Mouse (Mus musculus) ES-E14 (cell line): ENCODE measurements at regions not wholly inside any gene's neighbourhood (a gene's known extent, or its start where the extent isn't known, plus 50 kb on each side); places are given as distances from the start of the nearest gene placed in this dataset.
"Not testable (repeated sequence)": the region's sequence is repeated elsewhere in the genome, so short reads cannot be mapped to it uniquely, and the experiment has no call there.

Experiments used
- DNase-seq: peaks from one replicate; pipeline ENCODE4 v3.0.0-alpha.2; 2013; ENCODE audit warnings: low read depth, low spot score
- H3K27ac ChIP-seq: 2 replicates; pipeline ENCODE4 v1.5.1; 2012; ENCODE audit warnings: low read depth, mild to moderate bottlenecking, low read length, moderate library complexity, mixed read lengths; ENCODE audit not compliant: poor library complexity, insufficient read depth, severe bottlenecking
- H3K36me3 ChIP-seq: 2 replicates; pipeline ENCODE4 v1.6.1; 2012; ENCODE audit warnings: mild to moderate bottlenecking, low read length, moderate library complexity, mixed read lengths; ENCODE audit not compliant: control insufficient read depth, poor library complexity, insufficient read depth, severe bottlenecking
- H3K4me1 ChIP-seq, 2 experiments: fragments of 150-350 bp in 1 of 2; sonication (generic) in 1 of 2; 2 replicates each; pipeline ENCODE4 v1.6.1; 2012; ENCODE audit warnings: low read length in 2 of 2, mild to moderate bottlenecking in 1 of 2, mixed read lengths in 1 of 2; ENCODE audit not compliant: control insufficient read depth in 2 of 2, insufficient read depth in 2 of 2, poor library complexity in 1 of 2
- H3K4me3 ChIP-seq, 2 experiments: fragments of 150-350 bp in 1 of 2; sonication (generic) in 1 of 2; 2 replicates each; pipeline ENCODE4 v1.5.1; 2012; ENCODE audit warnings: low read length in 2 of 2, low read depth in 1 of 2, mild to moderate bottlenecking in 1 of 2, mixed read lengths in 1 of 2; ENCODE audit not compliant: insufficient read depth in 1 of 2, poor library complexity in 1 of 2, severe bottlenecking in 1 of 2
- H3K9ac ChIP-seq: 2 replicates; pipeline ENCODE4 v1.6.1; 2012; ENCODE audit warnings: low read depth, mild to moderate bottlenecking, low read length, mixed read lengths; ENCODE audit not compliant: poor library complexity, insufficient read depth, severe bottlenecking
- H3K9me3 ChIP-seq: fragments of 150-350 bp; sonication (generic); 2 replicates; pipeline ENCODE4 v1.6.1; 2012; ENCODE audit warnings: low read depth, mild to moderate bottlenecking, low read length; ENCODE audit not compliant: control insufficient read depth, insufficient read depth
- CHD2 ChIP-seq: IDR thresholded peaks from 2 replicates; pipeline ENCODE4 v1.6.1; 2014; ENCODE audit warnings: mild to moderate bottlenecking, low read depth, low read length, inconsistent platforms
- HCFC1 ChIP-seq: IDR thresholded peaks from 2 replicates; pipeline ENCODE4 v1.6.1; 2012; ENCODE audit warnings: low read length, inconsistent platforms, borderline replicate concordance; ENCODE audit not compliant: insufficient read depth
- MAFK ChIP-seq: IDR thresholded peaks from 2 replicates; pipeline ENCODE4 v1.6.1; 2014; ENCODE audit warnings: mild to moderate bottlenecking, low read depth, low read length, inconsistent platforms; ENCODE audit not compliant: insufficient read depth
- ZC3H11A ChIP-seq: IDR thresholded peaks from 2 replicates; pipeline ENCODE4 v1.6.1; 2012; ENCODE audit warnings: low read depth, mild to moderate bottlenecking, inconsistent platforms, low read length, borderline replicate concordance
- ZNF384 ChIP-seq: IDR thresholded peaks from 2 replicates; pipeline ENCODE4 v1.6.1; 2012; ENCODE audit warnings: low read depth, low read length, inconsistent platforms
- in situ Hi-C, 2 experiments: fragments of 600-800 bp; cut with MboI; formaldehyde crosslinking; loops; one replicate each; pipeline ENCODE4 v1.15.1; 2025; ENCODE audit warnings: low sequenced_read_pairs in 2 of 2, inconsistent platforms in 1 of 2; ENCODE audit not compliant: unreplicated experiment in 2 of 2

DNA sequence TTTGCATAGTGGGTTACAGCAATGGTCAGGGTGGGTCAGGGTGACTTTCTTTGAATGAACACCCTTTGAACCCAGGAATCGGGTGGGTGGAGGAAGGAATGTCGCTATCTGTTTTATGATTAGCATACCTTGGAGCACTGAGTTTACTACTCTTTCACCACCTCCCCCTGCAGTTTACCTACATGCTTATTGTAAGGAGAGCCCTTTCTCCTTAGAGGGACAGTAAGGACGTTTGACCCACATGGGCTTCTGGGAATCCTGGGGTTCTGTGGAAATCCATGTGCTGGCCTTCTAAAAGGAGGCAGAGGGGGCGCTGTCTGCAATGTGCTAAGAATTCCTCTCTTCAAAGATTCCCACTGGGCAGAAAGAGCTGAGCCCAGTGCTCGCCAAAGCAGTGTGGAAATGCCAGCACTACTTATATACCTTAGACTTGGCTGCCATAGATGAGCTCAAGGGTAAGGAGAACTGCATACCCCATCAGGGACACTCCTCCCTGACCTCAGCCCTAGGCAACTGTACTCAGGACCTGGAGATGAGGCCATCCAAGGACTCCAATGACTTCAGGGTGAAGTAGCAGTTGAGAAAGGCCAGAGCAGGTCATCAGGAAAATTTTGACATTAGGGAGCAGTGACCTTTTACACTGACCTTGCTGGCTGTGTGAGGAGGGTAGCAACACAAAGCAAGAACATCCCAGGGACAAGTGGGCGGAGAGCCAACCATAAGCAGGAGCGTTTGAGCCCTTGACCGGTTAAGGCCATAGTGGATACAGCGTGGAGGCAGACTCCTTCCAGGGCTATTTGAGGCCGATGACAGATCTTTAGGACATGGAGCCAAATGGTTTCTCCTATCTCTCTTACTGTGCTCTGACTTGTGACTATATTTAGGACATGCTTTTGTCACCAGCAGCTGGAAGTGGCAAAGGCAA lies 133.2 kb downstream of the Tcp10c start:
- H3K4me3 ChIP-seq, result no peak overlapping the region
- in situ Hi-C loops, result no loop called here
- TF ChIP-seq ZC3H11A (no peak), CHD2 (no peak), ZNF384 (no peak), HCFC1 (no peak), MAFK (no peak)
- H3K9me3 ChIP-seq, result no peaks in the 10 kb centered on the region
- DNase-seq, result no peak
- H3K9ac ChIP-seq, result no peak overlapping the region
- no peaks in the 10 kb centered on the region for H3K36me3 ChIP-seq
- H3K4me1 ChIP-seq, result no peaks in the 10 kb centered on the region
- H3K27ac ChIP-seq, result no peak overlapping the region

DNA sequence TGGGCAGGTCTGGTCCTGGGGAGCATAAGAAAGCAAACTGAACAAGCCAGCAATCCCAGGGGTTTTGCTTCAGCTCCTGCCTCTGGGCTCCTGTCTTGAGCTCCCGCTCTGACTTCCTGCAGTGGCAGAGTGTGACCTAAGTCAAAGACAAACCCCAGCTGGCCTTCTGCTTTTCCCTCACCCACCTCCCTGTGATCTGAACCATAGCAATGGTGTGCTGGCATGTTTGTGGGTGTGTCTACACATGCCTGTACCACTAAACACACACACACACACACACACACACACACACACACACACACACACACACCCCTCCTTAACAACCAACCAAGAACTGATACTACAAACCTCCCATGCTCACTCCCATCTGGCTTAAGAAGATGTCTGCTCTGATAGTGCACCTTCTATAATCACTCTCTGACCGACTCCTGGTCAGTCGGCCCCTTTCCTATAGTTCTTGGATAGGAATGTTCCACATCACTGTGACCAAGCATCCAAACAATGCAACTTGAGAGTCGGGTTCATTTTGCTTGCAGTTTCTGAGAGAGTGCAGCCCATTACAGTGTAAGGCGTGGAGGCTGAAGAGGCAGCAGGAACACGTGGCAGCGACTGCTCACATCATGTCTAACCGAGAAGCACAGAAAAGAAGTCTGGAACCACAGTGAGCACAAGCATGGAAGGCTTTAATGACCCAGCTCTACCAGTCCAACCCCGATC lies 134.4 kb downstream of the Tcp10c start:
- TF ChIP-seq MAFK, result no peak
- TF ChIP-seq ZC3H11A, result no peak
- in situ Hi-C loops, result no loop called here
- Histone ChIP-seq H3K9ac (no peak overlapping the region), H3K4me1 (no peaks in the 10 kb centered on the region), H3K4me3 (no peak overlapping the region), H3K27ac (no peak overlapping the region), H3K36me3 (no peaks in the 10 kb centered on the region), H3K9me3 (no peaks in the 10 kb centered on the region)
- DNase-seq, result no peak

DNA sequence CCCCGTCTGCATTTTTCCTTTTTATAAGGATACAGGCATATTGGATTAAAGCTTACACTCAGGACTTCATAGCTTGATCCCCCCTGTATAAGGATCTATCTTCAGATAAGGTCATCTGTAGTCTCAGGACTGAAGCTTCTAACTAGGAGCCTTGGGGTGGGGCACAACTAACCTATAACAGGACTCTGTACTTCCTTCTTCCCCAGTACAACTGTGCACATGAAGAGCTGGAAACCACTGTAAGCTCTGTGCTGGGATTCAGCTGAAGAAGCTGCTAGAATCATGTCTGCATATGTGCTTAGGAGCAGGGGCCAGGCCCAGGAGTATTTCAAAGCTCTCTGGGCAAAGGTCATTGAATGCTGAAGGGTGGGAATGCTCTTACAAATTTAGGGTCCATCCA lies 137.9 kb downstream of the Tcp10c start:
- H3K9ac ChIP-seq, H3K27ac ChIP-seq, DNase-seq, H3K9me3 ChIP-seq, H3K4me1 ChIP-seq, H3K4me3 ChIP-seq, H3K36me3 ChIP-seq, in situ Hi-C loops: not testable (repeated sequence)

- H3K4me1 ChIP-seq, DNase-seq, H3K27ac ChIP-seq, H3K36me3 ChIP-seq, H3K9me3 ChIP-seq, H3K9ac ChIP-seq, H3K4me3 ChIP-seq, in situ Hi-C loops: not testable (repeated sequence)
Observed at GRCm38 (mm10) chr17:13492649-13493277, 138.4 kb downstream of the Tcp10c start.

DNA sequence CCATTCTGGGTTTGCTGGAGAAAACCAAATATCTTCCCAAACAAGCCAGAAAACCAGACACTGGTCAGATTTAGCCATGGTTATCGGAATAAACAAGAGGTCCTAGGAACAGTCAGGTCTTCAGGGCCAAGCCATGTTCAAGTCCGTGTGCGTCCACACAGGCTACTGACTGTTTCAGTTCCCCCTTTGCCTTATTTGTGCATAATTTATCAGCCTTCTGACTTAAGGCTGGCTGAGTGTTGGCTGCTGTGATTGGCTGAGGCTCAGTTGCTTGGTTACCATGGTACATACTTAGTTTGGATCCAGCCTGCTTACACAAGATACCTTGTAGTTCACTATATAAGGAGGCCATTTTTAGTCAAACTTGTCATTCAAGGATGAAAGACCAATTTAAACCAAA lies 139.5 kb downstream of the Tcp10c start:
- H3K36me3 ChIP-seq, H3K27ac ChIP-seq, H3K4me1 ChIP-seq, H3K4me3 ChIP-seq, DNase-seq, H3K9ac ChIP-seq, H3K9me3 ChIP-seq, in situ Hi-C loops: not testable (repeated sequence)

DNA sequence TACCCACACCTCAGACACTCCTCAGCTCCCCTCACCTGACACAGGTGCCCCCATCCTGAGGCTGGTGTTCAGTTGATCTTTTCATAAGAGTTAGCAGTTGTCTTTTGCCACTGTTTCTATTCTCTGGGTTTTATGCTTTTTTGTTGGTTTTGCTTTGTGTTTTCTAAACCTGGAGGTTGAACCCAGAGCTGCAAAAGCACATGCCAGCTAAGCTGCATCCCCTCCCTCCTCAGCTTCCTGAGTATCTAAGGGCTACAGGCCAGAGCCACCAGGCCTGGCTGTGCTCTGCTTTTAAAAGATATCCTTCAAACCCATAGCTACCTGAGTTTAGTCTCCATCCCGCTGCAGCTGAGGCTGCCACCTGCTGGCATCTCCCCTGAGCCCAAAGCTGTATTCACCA lies 140.1 kb downstream of the Tcp10c start:
- H3K9me3 ChIP-seq, DNase-seq, H3K4me3 ChIP-seq, H3K4me1 ChIP-seq, in situ Hi-C loops, H3K27ac ChIP-seq, H3K9ac ChIP-seq, H3K36me3 ChIP-seq: not testable (repeated sequence)

DNA sequence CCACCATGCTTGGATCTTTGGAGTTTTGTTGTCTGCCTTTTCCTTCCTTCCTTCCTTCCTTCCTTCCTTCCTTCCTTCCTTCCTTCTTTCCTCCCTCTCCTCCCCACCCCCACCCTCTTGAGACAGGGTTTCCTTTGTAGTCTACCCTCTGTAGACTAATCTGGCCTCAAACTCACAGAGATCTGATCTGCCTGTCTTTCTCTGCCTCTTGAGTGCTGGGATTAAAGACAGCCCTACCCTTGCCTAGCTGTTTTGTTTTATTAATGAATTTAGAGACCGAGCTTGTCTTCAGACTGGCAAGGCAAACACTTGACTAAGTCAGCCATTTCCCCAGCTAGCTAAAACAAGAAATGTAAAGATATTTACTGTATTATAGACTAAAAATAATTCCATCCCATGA lies 150.0 kb downstream of the Tcp10c start:
- H3K4me1 ChIP-seq, in situ Hi-C loops, H3K36me3 ChIP-seq, H3K9me3 ChIP-seq, H3K9ac ChIP-seq, DNase-seq, H3K4me3 ChIP-seq, H3K27ac ChIP-seq: not testable (repeated sequence)
